Mouse (Mus musculus) MEL (cell line): ENCODE results near the gene Agbl3. TPM values are rescaled to one million over a fixed set of nuclear protein-coding genes. Genes with fewer than 3 reads are reported as not detected.

ENCODE experiments used
- DNase-seq: peaks from one replicate; pipeline ENCODE4 v3.0.0; 2011; ENCODE audit warnings: low read depth, low spot score
- H3K27ac ChIP-seq: 2 replicates; pipeline ENCODE4 v1.5.1; 2012; ENCODE audit warnings: low read depth, mild to moderate bottlenecking, control low read depth, low read length, moderate library complexity; ENCODE audit not compliant: control insufficient read depth
- H3K27me3 ChIP-seq, 2 experiments: fragments of 150-350 bp in 1 of 2; sonication (generic) in 1 of 2; 2 replicates each; pipeline ENCODE4 v1.6.1; 2012; ENCODE audit warnings: low read length in 2 of 2, mild to moderate bottlenecking in 2 of 2, improper control_type of control experiment in 1 of 2, moderate library complexity in 1 of 2; ENCODE audit not compliant: insufficient read depth in 2 of 2, control insufficient read depth in 1 of 2
- H3K36me3 ChIP-seq, 2 experiments: 2 replicates each; pipeline ENCODE4 v1.6.1; 2012 to 2014; ENCODE audit warnings: low read length in 2 of 2, improper control_type of control experiment in 1 of 2, inconsistent platforms in 1 of 2, mild to moderate bottlenecking in 1 of 2; ENCODE audit not compliant: insufficient read depth in 2 of 2, control insufficient read depth in 1 of 2
- H3K4me1 ChIP-seq, 2 experiments: fragments of 150-350 bp in 1 of 2; sonication (generic) in 1 of 2; 2 replicates each; pipeline ENCODE4 v1.6.1; 2012; ENCODE audit warnings: low read length in 2 of 2, improper control_type of control experiment in 1 of 2, mild to moderate bottlenecking in 1 of 2; ENCODE audit not compliant: insufficient read depth in 2 of 2, control insufficient read depth in 1 of 2
- H3K4me3 ChIP-seq, 2 experiments: fragments of 150-350 bp in 1 of 2; sonication (generic) in 1 of 2; 2 replicates each; pipeline ENCODE4 v1.5.1; 2012; ENCODE audit warnings: low read depth in 2 of 2, low read length in 2 of 2, mild to moderate bottlenecking in 2 of 2, moderate library complexity in 2 of 2, control low read depth in 1 of 2, improper control_type of control experiment in 1 of 2; ENCODE audit not compliant: control insufficient read depth in 1 of 2, insufficient read depth in 1 of 2
- H3K79me2 ChIP-seq: 2 replicates; pipeline ENCODE4 v1.6.1; 2012; ENCODE audit warnings: mild to moderate bottlenecking, low read length, moderate library complexity; ENCODE audit not compliant: control insufficient read depth, poor library complexity, insufficient read depth
- H3K9ac ChIP-seq: 2 replicates; pipeline ENCODE4 v1.6.1; 2012; ENCODE audit warnings: low read depth, mild to moderate bottlenecking, control low read depth, low read length, moderate library complexity; ENCODE audit not compliant: control insufficient read depth, poor library complexity, severe bottlenecking
- H3K9me3 ChIP-seq: fragments of 150-350 bp; sonication (generic); replicated peaks from 2 replicates; pipeline ENCODE4 v1.6.1; 2012; ENCODE audit warnings: mild to moderate bottlenecking, low read length, improper control_type of control experiment, moderate library complexity; ENCODE audit not compliant: insufficient read depth
- ELF1 ChIP-seq: IDR thresholded peaks from 2 replicates; pipeline ENCODE4 v1.6.1; 2014; ENCODE audit warnings: low read depth, mild to moderate bottlenecking, inconsistent platforms, low read length, improper control_type of control experiment, moderate library complexity
- ETS1 ChIP-seq: IDR thresholded peaks from 2 replicates; pipeline ENCODE4 v1.6.1; 2012; ENCODE audit warnings: low read depth, mild to moderate bottlenecking, inconsistent platforms, low read length, improper control_type of control experiment, moderate library complexity
- GABPA ChIP-seq: IDR thresholded peaks from 2 replicates; pipeline ENCODE4 v1.6.1; 2012; ENCODE audit warnings: low read depth, mild to moderate bottlenecking, inconsistent platforms, low read length, improper control_type of control experiment, moderate library complexity
- MAX ChIP-seq: IDR thresholded peaks from 2 replicates; pipeline ENCODE4 v1.6.1; 2011; ENCODE audit warnings: low read length, improper control_type of control experiment
- MAZ ChIP-seq: IDR thresholded peaks from 2 replicates; pipeline ENCODE4 v1.6.1; 2012; ENCODE audit warnings: low read depth, mild to moderate bottlenecking, inconsistent platforms, low read length, improper control_type of control experiment
- MEF2A ChIP-seq: IDR thresholded peaks from 2 replicates; pipeline ENCODE4 v1.6.1; 2014; ENCODE audit warnings: low read depth, mild to moderate bottlenecking, inconsistent platforms, low read length, improper control_type of control experiment; ENCODE audit not compliant: poor library complexity, insufficient replicate concordance, severe bottlenecking; ENCODE audit errors: extremely low read depth
- MYB ChIP-seq: IDR thresholded peaks from 2 replicates; pipeline ENCODE4 v1.6.1; 2011; ENCODE audit warnings: mild to moderate bottlenecking, low read depth, low read length, improper control_type of control experiment
- MYC ChIP-seq: IDR thresholded peaks from 2 replicates; pipeline ENCODE4 v1.6.1; 2011; ENCODE audit warnings: low read depth, mild to moderate bottlenecking, low read length, improper control_type of control experiment, moderate library complexity
- NELFE ChIP-seq: IDR thresholded peaks from 2 replicates; pipeline ENCODE4 v1.6.1; 2011; ENCODE audit warnings: low read depth, low read length, improper control_type of control experiment
- POLR2AphosphoS2 ChIP-seq: IDR thresholded peaks from 2 replicates; pipeline ENCODE4 v1.6.1; 2011; ENCODE audit warnings: low read length, improper control_type of control experiment
- TAL1 ChIP-seq: IDR thresholded peaks from 2 replicates; pipeline ENCODE4 v1.6.1; 2012; ENCODE audit warnings: mild to moderate bottlenecking, inconsistent platforms, low read length, moderate library complexity, mixed read lengths
- TBP ChIP-seq: IDR thresholded peaks from 2 replicates; pipeline ENCODE4 v1.8.0; 2011; ENCODE audit warnings: low read depth, low read length, improper control_type of control experiment
- UBTF ChIP-seq: IDR thresholded peaks from 2 replicates; pipeline ENCODE4 v1.6.1; 2012; ENCODE audit warnings: low read depth, mild to moderate bottlenecking, inconsistent platforms, low read length, improper control_type of control experiment, moderate library complexity, borderline replicate concordance; ENCODE audit not compliant: insufficient read depth
- USF1 ChIP-seq: IDR thresholded peaks from 2 replicates; pipeline ENCODE4 v1.6.1; 2014; ENCODE audit warnings: low read depth, mild to moderate bottlenecking, inconsistent platforms, low read length, improper control_type of control experiment, moderate library complexity
- USF2 ChIP-seq, 2 experiments: IDR thresholded peaks; 2 replicates each; pipeline ENCODE4 v1.6.1; 2011 to 2012; ENCODE audit warnings: improper control_type of control experiment in 2 of 2, low read length in 2 of 2, borderline replicate concordance in 1 of 2, inconsistent platforms in 1 of 2, low read depth in 1 of 2, mild to moderate bottlenecking in 1 of 2; ENCODE audit not compliant: insufficient read depth in 1 of 2
- ZNF384 ChIP-seq: IDR thresholded peaks from 2 replicates; pipeline ENCODE4 v1.6.1; 2012; ENCODE audit warnings: low read depth, mild to moderate bottlenecking, inconsistent platforms, low read length, improper control_type of control experiment
- polyA plus RNA-seq, 2 experiments: library from polyadenylated mRNA; stranded (reverse) in 1 of 2; unstranded in 1 of 2; fragments of >175 nt in 1 of 2; fragments of >200 nt in 1 of 2; gene quantifications; 2 replicates each; pipeline versions ENCODE4 v1.2.1 to v1.2.4; 2012; ENCODE audit warnings: low replicate concordance in 2 of 2, low read depth in 1 of 2; ENCODE audit not compliant: insufficient read length in 2 of 2, insufficient read depth in 1 of 2, missing spikeins in 1 of 2
- total RNA-seq: library from RNA; depleted of rRNA; stranded (reverse); fragments of 300-350 nt; gene quantifications from 2 replicates; pipeline ENCODE4 v1.2.3, GENCODE M21; 2012

The Agbl3 gene
- total and polyA plus RNA-seq, 3 experiments = 1.3 TPM; not detected in 2

DNA sequence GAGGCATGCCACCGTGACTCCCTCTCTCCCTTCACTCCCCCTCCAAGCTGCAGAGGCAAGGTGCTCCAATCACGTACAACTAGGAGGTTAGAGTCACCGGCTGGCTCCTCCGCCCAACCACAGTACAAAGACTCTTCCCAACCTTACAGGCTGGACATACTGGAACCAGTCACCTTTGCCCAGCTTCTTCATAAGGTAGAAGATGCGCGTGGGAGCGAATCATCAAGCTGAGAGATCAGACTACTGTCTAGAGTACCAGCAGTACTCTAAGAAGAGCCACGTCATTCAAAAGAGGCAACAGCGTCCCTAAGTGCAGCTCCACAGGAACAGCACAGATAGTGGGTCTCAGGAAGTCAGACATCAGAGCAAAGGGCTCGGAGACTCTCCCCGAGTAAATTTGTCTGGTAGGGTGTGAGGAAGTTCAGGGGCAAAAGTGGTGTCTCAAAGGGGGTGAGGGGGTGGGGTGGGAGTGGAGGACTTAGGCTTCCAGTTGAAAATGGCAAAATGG, 81.4 kb downstream of the Agbl3 start (continued):
- TF ChIP-seq NELFE (no peak), ELF1 (0 out of 2 replicates have a peak, but pooled peaks have one; percentile 51), POLR2AphosphoS2 (no peak), MYC (no peak), ZNF384 (no peak), TAL1 (no peak), GABPA (no peak), MAX (no peak; the same call in 1 of the 2 replicates), MEF2A (no peak)

DNA sequence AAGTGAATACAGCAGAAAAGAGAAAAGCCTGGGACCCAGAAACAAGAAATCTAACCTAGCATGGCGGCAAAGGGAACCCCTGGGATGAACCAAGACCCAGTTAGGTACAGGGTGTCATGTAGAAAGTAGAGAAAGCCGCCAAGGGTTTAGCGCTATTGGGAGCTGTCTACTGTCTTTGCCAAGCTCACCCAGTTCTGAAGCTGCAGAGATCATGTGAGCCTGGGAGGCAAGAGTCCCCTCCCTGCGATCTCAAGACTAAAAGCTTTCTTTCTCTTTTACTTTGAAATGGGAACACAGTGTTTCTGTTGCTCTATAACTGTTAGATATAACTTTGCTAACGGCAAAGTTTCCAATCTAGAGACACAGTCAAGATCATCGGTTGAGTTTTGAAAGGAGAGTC, 82.1 kb downstream of the Agbl3 start:
- peaks cover 0 to 22% of the 10 kb centered on the region in 2 experiments; a peak in 2 of 4 replicates for H3K36me3 ChIP-seq
- H3K4me3 ChIP-seq = peak overlapping the region; percentile 81 to 96
- peak; percentile 50; the same call in 1 of the 2 replicates for TF ChIP-seq NELFE
- TF ChIP-seq TBP = peak; percentile 45; the same call in 1 of the 2 replicates
- 0 out of 2 replicates have a peak, but pooled peaks have one; percentile 34 for TF ChIP-seq MYB
- no peak; the same call in 1 of the 2 replicates for TF ChIP-seq MAZ
- 0 out of 2 replicates have a peak, but pooled peaks have one; percentile 4 for TF ChIP-seq MYC
- TF ChIP-seq USF1 = peak; percentile 80
- no peak for TF ChIP-seq UBTF
- TF ChIP-seq USF2 (IDR thresholded peaks at IDR 0.05; ENCODE audit: borderline replicate concordance in 1 of 2, insufficient read depth in 1 of 2, low read depth in 1 of 2, low read length in 2 of 2) = no peak
- peak; percentile 56; the same call in 1 of the 2 replicates for TF ChIP-seq ETS1
- H3K27me3 ChIP-seq = peaks cover 0 to 1% of the 10 kb centered on the region in 2 experiments; a peak in 1 of 4 replicates
- peaks cover 3% of the 10 kb centered on the region; the same call in 1 of the 2 replicates for H3K79me2 ChIP-seq
- H3K9me3 ChIP-seq = no peaks in the 10 kb centered on the region
- peak overlapping the region; percentile 83 for H3K9ac ChIP-seq
- peak; percentile 87 for DNase-seq
- H3K27ac ChIP-seq = peak overlapping the region; percentile 96
- peaks cover 9 to 28% of the 10 kb centered on the region in 2 experiments for H3K4me1 ChIP-seq
